Mouse (Mus musculus) spleen, adult 2 months (tissue): ENCODE data around the gene BC024978.

Source experiments
- CTCF ChIP-seq: fragments of 200-500 bp; IDR thresholded peaks from 2 replicates; pipeline ENCODE4 v1.5.1; 2011; ENCODE audit warnings: mild to moderate bottlenecking, inconsistent platforms; ENCODE audit not compliant: insufficient read depth, insufficient read length, insufficient replicate concordance; ENCODE audit errors: extremely low read depth
- POLR2A ChIP-seq: fragments of 200-500 bp; IDR thresholded peaks from 2 replicates; pipeline ENCODE4 v1.6.1; 2011; ENCODE audit warnings: low read depth, low read length, inconsistent platforms

GRCm38 (mm10) chr7:27189271-27189931 is 6.2 kb upstream of the BC024978 start:
- no peak for TF ChIP-seq CTCF
- no peak for TF ChIP-seq POLR2A
